Mouse (Mus musculus): Measurements from ENCODE around the gene Hjurp.
"Not testable (repeated sequence)": the region's sequence is repeated elsewhere in the genome, so short reads cannot be mapped to it uniquely, and the experiment has no call there.

Gene Hjurp

DNA sequence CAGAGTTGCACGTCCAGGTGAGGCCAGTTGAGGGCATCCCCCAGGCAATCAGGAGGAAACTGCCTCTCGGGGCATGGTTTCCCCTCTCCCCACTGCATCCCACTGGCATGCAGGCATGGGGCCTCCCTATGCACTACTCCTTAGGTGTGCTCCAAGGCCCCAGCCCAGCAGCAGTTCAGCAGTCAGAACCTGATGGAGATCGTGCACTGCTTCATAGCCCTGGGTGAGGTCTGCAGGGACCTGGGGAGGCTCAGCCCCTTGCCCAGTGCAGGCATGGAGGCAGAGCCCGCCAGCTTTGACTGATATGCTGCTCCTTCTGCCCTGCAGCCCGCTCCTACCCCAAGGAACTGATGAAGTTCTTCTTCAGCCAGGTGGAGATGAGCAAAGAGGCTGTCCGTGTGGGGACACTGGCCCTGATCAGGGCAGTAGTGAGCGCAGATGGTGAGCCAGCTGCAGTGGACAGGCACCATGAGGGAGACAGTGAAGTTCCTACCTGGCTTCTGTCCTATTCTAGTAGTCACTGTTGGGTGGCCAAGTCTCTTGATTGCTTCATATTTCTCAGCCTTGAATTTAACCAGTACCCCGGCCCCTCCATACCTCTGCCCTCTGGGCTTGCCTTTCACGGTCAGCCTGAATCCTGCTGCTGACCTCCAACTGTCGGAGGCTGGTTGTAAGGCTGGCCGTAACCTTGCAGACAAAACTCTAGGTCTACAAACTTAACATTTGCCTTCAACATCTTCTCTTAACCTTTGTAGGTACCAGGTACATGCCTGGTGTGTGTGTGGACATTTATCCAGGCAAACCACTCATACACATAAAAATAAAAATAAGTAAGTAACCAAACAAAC is 42.2 kb downstream of the Hjurp start:
- DNase-seq = no peak

DNA sequence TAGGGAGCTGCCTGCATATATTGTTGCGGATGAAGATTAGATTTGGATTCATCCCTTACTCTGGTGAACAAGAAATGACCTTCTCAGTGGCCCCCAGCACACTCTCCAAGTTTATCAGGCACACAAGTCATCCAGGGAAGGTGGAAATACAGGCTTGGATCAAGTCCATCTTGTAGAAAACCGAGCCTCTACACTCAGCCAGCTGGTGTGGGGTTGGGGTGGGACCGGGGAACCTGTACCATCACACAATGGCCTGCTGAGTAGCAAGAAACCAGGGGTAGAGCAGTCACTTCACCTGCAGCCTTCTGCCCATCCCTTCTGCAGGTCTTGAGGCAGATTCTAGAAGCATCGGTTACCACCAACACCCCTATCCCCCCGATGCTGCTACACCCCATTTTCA is 42.8 kb downstream of the Hjurp start:
- DNase-seq = no peak

DNA sequence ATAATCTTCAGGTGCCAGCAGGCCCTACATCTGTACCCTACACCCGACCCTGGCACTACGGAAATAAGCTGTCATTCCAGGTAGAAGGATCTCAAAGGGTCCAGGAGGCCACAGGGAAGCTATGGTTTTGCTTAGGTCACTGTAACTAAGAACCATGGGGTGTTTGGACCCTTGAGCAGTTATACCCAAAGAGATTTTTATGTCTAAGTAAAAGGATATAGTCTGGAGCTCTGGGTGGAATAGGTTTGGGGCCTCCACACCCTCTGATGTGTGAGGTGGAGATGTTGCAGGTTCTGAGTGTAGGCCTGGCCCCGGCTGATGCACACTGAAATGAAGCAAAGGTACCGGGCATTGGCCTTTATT is 43.2 kb downstream of the Hjurp start:
- no peak for DNase-seq

DNA sequence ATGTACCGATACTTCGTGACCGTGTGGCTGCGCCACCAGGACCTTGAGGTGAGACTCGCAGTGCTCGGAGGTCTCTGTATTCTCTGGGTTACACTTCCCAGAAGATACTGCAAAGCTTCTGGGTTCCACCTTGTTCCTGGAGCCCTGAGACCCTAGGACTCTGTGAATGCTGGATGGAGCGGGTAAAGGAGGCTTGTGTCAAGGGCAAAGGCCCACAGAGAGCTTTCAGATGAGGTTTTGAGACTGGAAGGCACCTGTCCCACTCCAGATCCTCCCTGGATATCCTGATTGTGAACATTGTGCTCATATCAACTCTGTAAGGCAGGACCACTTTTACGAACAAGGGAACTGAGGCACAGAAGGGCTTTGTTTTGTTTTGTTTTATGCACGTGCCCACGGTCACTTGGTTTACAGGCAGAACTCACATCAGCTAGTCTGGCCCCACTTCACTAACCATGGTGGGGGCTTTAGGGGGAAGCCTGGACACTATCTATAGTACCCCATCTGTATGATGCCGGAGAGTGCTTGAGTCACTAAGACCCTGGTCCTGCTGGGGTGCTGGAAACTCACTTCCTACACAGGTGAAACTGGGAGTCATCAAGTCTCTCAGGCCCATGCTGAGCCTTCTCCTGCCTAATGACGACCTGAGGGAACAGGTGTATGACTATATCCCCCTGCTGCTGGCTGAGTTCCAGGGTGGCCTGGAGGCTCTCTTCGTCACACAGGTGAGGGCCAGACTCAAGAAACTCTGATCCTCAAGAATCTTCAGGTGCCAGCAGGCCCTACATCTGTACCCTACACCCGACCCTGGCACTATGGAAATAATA is 43.8 kb downstream of the Hjurp start:
- no peak for DNase-seq

DNA sequence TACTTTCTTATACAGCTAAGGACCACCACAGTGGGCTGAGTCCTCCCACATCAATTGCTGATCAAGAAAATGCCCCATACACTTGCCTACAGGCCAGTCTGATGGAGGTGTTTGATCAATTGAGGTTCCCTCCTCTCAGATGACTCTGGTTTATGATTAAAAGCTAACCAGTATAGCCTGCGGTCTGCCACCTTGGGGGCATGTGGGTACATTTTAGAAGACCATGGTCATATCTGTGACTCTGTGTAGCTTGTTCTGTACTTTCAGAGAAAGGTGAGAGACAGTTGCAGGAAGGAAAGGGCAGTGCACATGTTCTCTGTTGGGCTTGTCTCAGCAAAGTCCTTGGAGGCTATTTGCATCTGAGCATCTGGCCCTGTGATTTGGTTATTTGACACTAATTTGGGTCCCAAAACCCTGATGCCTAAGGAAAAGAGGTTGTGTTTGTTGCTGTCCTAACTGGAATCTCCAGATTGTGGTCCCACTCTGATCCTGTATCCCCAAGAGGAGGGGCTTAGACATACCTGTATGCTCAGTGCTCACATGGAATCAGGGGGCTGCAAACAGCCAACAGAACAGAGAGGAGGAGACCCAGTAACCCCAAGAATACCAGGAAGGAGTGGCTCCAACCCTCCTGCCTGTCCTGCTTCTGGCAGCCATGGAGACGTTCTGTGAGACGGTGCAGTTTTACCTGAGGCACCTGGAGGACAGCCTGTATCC is 44.6 kb downstream of the Hjurp start:
- DNase-seq = no peak

DNA sequence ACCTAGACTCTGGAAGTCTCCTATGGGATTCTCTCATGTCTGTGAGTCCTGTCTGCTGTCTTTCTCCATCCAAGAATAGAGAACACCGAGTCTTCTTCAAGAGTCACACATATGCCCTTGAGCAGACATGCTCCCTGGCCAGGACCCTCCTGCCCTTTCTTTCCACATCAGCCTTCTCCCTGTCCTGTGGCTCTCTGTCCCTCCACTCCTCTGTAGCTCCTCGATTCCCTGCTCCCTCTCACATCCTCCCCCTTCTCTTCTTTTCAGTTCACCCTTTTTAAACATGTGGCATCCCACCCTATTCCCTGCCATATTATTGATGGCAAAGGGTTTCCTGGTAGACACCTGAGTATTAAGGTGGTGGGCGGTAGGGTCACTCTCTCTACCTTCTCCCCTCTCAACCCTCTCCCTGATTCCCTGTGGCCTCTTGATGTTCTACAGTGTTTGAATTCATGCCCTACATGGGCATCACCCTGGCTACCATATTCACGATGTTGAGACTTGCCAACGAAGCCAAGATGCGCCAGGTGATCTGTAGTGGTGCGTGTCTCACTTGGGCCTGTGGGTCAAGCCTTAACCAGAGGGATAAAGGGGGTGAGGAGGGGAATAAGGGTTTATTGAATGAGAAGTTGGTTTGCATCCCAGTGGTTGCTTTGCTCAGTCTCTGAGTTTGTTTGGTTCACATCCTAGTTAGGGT is 45.5 kb downstream of the Hjurp start:
- no peak for DNase-seq

DNA sequence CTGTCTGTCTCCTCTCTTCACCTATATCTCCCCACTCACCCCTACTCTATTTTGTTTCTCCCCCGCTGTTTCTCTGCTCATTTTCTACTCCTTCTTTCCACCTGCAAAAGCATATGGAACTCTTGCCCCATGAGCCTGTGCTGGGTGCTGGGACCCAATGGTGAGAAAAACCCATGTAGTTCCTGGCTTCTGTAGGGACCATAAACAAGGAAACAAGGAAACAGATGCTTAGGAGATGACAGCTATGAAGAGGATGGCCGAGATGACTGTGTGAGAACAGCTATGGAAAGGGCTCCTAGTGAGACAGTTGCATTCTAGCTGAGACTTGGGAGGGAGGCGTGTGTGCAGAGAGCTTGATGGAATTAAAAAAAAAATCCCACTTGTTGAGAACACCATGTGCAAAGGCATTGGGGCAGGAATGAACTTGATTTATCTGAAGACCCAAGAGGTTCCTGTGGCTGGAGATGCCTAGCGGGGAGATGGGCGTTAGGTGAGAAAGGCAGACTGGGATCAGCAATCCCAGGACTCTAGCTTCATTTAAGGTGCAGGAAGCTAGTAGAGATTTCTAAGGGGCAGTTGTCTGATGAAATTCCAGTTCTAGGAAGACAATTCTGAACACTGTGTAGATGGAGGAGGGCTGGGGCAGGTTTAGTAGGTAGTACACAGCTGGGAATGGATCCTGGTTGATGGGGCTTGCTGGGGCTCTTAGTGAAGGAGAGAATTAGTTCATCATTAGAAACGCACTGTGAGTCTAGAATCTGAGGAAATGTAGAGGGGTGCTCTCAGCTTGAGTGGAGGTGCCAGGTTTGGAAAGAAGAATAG is 46.2 kb downstream of the Hjurp start:
- DNase-seq = no peak

DNA sequence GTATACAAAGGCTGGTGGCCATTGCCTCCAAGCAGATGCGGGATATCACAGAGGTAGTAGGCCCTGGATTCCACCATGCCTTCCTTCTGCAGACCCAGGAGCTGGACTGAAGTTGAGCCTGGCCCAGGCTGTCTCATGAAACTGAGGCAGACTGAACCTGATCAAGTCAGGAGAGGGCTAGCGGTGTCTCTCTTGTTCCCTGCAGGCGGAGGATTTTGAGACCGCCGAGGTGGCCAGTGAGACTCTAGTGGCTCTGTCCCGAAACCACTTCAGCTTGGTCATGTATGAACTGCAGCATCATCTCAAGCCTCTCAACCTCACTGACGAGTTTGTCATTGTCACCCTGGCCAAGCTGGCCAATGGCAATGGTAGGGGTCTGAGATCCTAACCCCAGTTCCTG is 47.0 kb downstream of the Hjurp start:
- DNase-seq = no peak

DNA sequence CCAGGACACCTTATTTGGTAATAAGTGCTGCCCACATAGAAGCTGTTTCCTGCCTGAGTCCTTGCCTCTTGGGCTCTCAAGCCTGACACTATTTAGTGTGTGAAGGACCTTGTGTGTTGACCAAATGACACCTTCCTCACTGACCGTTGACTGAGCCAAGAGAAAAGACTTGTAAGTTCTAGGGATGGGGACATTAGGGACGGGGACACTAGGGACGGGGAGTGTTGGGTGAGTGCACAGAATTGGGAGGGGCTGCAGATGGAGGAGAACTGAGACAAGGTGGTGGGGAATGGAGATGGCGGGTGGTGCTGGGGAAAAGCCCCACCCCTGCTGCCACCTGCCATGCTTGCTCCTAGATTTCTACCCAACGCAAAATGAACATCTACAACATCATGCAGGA is 47.4 kb downstream of the Hjurp start:
- no peak for DNase-seq

DNA sequence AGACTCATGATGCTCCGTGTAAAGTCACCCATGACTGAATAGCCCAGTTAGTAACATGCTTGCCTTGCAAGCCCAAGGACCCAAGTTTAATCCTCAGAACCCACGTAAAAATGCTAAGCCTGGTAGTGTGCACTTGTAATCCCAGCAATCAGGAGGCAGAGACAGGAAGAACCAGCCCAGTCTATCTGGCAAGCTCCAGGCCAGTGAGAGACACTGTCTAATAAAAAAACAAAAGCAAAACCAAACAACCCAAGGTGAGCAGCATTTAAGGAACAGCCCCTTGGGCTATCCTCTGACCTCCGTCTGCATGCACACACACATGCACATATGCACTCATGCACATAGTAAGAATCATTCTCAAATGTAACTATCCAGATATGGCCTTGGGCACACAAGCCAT is 47.9 kb downstream of the Hjurp start:
- DNase-seq = no peak

DNA sequence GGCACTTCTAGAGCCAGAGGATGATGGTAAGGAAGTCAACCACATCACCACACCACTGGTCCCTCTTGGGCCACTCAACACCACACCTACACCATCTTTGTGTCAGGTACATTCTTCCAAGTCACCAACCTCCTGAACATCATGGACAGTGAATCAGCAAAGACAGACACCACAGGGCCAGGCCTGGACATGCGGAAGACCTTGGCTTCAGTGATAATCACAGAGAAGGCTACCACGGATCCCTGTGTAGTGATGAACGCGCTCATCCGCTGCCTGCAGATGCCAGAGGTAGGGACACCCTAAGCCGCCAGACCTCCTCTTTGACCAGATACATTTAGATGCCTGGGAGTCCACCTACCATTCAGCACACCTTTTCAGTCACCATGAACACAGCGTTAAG is 49.3 kb downstream of the Hjurp start:
- no peak for DNase-seq

DNA sequence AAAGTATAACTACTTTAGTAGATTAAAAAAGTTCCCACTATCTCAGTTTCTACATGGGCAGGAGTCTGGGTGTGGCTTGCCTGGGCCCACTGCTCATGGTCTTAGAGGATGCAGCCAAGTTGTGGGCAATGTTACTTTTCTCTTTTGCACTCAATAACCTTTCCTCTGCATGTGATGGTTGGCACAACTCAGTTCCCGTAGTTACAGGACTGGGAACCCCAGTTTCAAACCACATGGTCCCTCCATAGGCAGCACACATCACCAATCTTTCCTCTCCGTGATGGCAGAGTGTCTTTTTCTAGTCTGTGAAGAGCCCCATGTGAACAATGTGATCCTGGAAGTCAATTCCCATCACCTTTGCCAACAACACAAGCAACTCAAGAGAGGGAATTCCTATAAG is 50.0 kb downstream of the Hjurp start:
- no peak for DNase-seq

DNA sequence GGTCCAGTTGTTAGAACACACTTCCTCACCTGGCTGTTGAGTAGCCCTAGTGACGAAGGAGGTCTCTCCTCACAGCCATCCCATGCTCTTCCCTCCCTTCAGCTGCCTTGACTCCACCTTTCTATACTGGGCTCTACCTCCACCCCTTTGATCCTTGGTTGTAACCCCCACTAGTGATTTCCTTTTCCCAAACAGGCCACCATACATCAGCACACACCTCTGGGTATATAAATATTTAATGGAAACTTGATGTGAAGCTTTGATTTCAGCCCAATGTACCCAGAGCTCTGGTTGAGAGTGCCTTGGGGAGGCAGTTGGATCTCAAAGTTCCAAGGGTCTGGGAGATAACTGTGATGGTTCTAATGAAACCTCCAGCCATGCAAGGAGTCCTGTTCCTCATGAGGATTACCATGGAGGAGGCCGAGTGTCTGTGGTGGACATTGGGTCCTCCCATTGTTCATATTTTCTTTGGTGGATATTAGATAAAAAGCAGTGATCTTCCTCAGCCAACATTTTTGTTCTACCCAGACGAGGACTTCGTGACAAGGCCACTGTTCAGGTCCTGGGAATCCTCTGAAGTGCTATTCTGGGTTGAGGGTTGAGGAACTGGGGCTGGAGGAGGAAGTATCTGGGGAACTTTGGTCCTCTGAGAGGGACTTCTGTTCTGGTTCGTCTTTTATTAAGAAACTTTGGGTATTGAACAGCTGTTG is 50.6 kb downstream of the Hjurp start, which contains the start of gene Mroh2a:
Gene Mroh2a, plus strand, starts transcription at position 317 of the 710 bp plus-strand sequence.
- no peak for DNase-seq

DNA sequence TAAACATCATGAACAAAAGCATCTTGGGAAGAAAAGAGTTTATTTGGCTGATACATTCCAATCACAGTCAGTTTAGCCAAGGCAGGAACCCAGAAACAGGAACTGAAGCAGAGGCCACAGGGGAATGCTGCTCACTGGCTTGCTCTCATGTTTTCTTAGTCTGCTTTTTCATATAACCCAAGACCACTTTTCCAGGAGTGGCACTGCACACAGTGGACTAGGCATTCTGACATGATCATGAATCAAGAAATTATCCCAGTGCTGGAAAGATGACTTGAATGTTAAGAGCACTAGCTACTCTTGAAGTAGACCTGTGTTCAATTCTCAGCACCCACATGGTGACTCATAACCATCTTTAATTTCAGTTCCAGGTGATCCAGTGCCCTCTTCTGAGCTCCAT is 51.7 kb downstream of the Hjurp start:
- no peak for DNase-seq

DNA sequence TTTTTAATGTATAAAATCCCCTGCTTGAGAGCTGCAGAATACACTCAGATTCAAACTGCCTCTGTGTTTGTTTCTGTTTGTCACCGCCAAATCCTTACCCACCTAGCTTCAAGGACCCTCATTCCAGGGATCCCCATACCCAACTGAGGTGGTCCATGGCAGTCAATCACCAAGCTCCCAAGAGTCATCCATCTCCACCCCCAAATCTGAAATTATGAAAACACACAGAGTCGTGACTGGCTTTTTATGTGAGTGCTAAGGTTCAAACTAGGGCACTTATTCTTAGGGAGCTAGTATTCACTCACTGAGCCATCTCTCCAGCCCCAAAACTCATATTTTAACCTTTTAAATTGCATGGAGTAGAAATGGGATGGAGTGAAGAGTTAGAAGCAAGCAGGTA is 52.1 kb downstream of the Hjurp start:
- DNase-seq = not testable (repeated sequence)

DNA sequence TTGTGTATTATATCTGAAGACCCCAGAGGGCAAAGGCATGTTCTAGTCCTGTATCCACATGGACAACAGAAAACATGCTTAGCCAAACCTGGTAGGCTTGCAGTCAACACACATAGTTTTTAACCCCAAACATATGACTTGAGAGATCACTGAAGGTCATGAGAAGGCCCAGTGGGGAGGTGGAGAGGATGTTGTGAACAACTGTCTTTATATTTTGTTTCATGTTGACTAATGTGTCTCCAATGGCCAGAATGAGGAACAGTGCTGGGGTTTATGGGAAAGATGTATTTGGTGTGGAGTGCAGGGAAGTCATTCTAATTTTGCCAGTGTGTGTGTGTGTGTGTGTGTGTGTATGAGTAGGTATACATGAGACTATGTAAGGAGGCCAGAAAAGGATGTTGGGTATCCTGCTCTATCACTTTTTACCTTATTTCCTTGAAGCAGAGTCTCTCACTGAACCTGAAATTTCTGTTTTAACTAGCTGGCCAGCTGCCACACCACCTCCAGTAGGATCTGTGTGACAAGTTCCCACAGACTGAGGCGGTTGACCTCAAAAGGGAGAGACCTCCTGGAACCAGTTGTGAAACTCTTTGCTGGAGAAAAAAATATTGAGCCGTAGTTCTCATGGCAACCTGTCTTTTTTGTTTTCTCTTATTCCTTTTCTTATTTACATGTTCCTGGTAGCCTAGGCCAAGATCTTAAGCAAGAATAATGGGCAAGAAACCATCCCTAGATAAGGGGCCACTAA is 53.2 kb downstream of the Hjurp start:
- DNase-seq = no peak

DNA sequence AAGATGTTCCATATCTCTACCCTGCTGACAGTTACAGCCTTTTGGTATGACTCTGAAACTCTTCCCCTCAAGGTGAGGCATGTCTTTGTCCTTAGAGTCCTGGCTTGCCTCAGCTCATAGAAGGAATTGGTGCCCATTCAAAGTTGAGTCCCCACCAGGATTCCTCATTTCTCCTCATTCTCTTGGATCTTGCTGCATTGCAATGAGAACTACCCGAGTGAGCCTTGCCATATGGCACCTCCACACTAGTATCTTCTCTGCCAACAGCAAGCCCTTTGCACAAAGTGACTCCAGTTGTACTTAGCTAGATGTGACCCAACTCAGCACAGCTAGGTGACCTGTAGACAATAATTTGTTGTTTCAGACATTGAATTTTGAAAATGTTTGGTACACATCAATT is 53.8 kb downstream of the Hjurp start:
- no peak for DNase-seq

DNA sequence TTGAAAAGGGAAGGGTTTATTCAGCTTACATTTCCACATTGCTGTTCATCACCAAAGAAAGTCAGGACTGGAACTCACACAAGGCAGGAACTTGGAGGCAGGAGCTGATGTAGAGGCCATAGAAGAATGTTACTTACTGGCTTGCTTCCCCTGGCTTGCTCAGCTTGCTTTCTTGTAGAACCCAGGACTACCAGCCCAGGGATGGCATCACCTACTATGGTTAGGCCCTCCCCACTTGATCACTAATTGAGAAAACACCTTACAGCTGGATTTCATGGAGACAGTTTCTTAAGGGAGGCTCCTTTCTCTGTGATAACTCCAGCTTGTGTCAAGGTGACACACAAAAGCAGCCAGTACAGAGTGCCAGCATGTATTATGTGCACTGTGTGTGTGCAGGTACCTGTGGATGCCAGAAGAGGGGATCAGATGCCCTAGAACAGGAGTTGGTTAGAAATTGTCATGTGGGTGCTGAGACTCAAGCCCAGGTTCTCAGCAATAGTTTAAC is 54.4 kb downstream of the Hjurp start:
- DNase-seq = not testable (repeated sequence)

DNA sequence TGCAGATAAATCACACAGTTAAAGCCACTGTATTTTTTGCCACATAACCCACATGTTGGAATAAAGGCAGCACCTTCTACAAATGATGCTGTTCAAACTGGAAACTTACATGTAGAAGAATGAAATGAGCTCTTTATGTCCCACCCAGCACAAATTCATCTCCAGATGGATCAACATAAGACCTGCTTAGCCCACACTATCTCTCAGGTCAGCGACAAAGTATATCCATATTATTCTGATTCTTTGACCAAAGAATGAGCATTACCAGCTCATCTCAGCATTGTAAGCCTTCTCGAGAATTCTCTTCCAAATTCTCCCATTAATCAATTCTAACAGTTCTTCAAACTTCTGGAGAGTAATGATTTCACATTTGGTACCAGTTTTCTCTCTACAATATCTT is 55.2 kb downstream of the Hjurp start:
- DNase-seq = no peak

DNA sequence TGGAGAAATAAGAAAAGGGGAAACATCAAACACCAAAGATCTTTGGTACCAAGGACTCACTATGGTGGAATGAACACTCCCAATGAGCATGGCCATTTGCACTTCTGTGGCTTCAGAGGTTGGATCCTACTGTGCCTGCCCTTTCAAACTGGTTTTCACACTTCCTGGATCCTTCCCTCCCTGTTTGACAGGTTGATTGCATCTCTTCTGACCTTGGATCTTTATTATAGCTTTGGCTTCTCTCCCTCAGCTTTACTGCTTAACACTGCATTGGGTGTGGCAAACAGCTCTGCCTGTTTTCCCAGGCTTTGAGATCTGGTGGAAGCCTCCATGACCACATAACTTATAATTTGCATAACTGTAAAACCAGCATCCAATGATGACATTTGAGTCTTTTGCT is 57.1 kb downstream of the Hjurp start:
- DNase-seq = no peak

Data from cerebellum, postnatal 36 days (tissue).